Mouse (Mus musculus) forebrain, embryonic 11.5 days (tissue): Measurements from ENCODE around the gene Ybx2. TPM values are rescaled to one million over a fixed set of nuclear protein-coding genes. Genes with fewer than 3 reads are reported as not detected.

Source experiments
- ATAC-seq: fragments of 200-750 bp; cut with Nextera tagmentation; replicated peaks from 2 replicates; pipeline ENCODE4 v1.8.0; 2017; ENCODE audit warnings: moderate TSS enrichment; ENCODE audit not compliant: low FRiP score
- DNase-seq: peaks from one replicate; pipeline ENCODE4 v3.0.0-alpha.2; 2017; ENCODE audit warnings: low spot score
- H3K27ac ChIP-seq: fragments of 300-500 bp; sonication (generic); 2 replicates; pipeline ENCODE4 v1.5.1; 2014; ENCODE audit warnings: low read depth, low read length
- H3K27me3 ChIP-seq: fragments of 300-500 bp; sonication (generic); 2 replicates; pipeline ENCODE4 v1.6.1; 2014; ENCODE audit warnings: mild to moderate bottlenecking, low read length, mixed read lengths; ENCODE audit not compliant: control insufficient read depth, insufficient read depth
- H3K36me3 ChIP-seq: fragments of 300-500 bp; sonication (generic); 2 replicates; pipeline ENCODE4 v1.6.1; 2014; ENCODE audit warnings: mild to moderate bottlenecking, low read length, moderate library complexity, mixed read lengths; ENCODE audit not compliant: control insufficient read depth, insufficient read depth
- H3K4me1 ChIP-seq: fragments of 300-500 bp; sonication (generic); replicated peaks from 2 replicates; pipeline ENCODE4 v1.6.1; 2014; ENCODE audit warnings: low read length, mixed read lengths; ENCODE audit not compliant: control insufficient read depth, insufficient read depth
- H3K4me2 ChIP-seq: fragments of 300-500 bp; sonication (generic); 2 replicates; pipeline ENCODE4 v1.6.1; 2014; ENCODE audit warnings: low read depth, mild to moderate bottlenecking, low read length, moderate library complexity, mixed read lengths; ENCODE audit not compliant: severe bottlenecking
- H3K4me3 ChIP-seq: fragments of 300-500 bp; sonication (generic); 2 replicates; pipeline ENCODE4 v1.5.1; 2014; ENCODE audit warnings: low read depth, low read length
- H3K9ac ChIP-seq: fragments of 300-500 bp; sonication (generic); 2 replicates; pipeline ENCODE4 v1.6.1; 2014; ENCODE audit warnings: low read length
- H3K9me3 ChIP-seq: fragments of 300-500 bp; sonication (generic); 2 replicates; pipeline ENCODE4 v1.6.1; 2016; ENCODE audit warnings: low read length, mixed read lengths; ENCODE audit not compliant: control insufficient read depth
- WGBS: fragments of 180-500 bp; shearing (Covaris S2); extraction: QIAGEN DNeasy Blood & Tissue Kit; methylation state at CpG from one replicate; pipeline ENCODE4 v1.1.7; 2014; 5-methylcytosine and 5-hydroxymethylcytosine counted together
- polyA plus RNA-seq: library from polyadenylated mRNA; unstranded; fragments of >200 nt; fragmentation: Nextera tagmentation; extraction: Ambion mirVana; gene quantifications from 2 replicates; pipeline ENCODE4 v1.2.1, GENCODE M21; 2014

The Ybx2 gene
- polyA plus RNA-seq, 1 experiment from 2014 or later: 10.1 TPM

GRCm38 (mm10) chr11:69917379-69917948 lies 18.1 kb upstream of the Ybx2 start:
- Histone ChIP-seq H3K9ac (no peak overlapping the region), H3K4me3 (no peak overlapping the region), H3K4me2 (no peak overlapping the region), H3K36me3 (peaks cover 18% of the 10 kb centered on the region), H3K27me3 (no peaks in the 10 kb centered on the region), H3K4me1 (peaks cover 29% of the 10 kb centered on the region), H3K9me3 (no peaks in the 10 kb centered on the region), H3K27ac (no peak overlapping the region)
- no peak for DNase-seq
- ATAC-seq: no peak
- WGBS: 87% methylated on average over 8 of the region's 8 CpGs

GRCm38 (mm10) chr11:69918118-69918517 lies 17.5 kb upstream of the Ybx2 start:
- DNase-seq (no peak), ATAC-seq (no peak)
- H3K4me1 ChIP-seq: peaks cover 32% of the 10 kb centered on the region

GRCm38 (mm10) chr11:69919053-69919452 lies 16.5 kb upstream of the Ybx2 start:
- Histone ChIP-seq H3K27me3 (no peaks in the 10 kb centered on the region), H3K4me2 (peak overlapping the region; percentile 93), H3K9me3 (no peaks in the 10 kb centered on the region), H3K9ac (peak overlapping the region; percentile 95), H3K27ac (no peak overlapping the region; the same call in 1 of the 2 replicates), H3K4me3 (peak overlapping the region; percentile 97), H3K36me3 (peaks cover 15% of the 10 kb centered on the region), H3K4me1 (peaks cover 28% of the 10 kb centered on the region)
- ATAC-seq (no peak), DNase-seq (no peak)
- 87% methylated on average over 9 of the region's 9 CpGs for WGBS

More at GRCm38 (mm10) chr11:69918118-69918517, 17.5 kb upstream of the Ybx2 start:
- H3K27ac ChIP-seq: no peak overlapping the region
- no peaks in the 10 kb centered on the region for H3K9me3 ChIP-seq
- no peaks in the 10 kb centered on the region for H3K27me3 ChIP-seq
- H3K9ac ChIP-seq: no peak overlapping the region
- 90% methylated on average over 5 of the region's 5 CpGs for WGBS
- H3K4me2 ChIP-seq: no peak overlapping the region
- H3K4me3 ChIP-seq: no peak overlapping the region
- H3K36me3 ChIP-seq: peaks cover 15% of the 10 kb centered on the region

DNA sequence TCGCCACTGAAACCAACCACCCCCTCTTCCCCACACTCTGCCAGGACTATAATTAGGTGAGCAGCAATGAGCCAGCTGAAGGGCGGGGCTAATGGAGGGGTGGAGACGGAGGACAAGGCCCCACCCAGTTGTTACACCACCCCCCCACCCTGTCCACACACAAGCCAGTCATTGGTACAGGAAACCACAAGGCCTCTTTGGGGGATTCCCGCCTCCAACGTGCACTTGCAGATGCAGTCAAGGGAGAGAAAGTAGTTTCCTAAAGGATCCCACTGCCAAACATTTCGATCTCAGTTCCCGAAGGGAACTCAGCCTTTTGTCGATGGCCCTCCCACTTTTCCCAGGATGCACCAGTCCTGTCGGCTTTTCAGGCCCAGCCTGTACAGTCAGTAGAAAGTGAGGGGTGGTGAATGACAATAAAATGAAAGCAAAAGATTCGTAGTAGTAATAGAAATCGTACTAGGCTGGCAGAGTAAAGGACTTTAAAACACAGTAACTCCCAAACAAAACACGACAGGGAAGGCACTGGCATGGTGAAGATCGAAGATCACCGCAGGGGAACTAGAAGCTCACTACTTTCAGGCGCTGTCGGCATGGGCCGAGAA lies 15.8 kb upstream of the Ybx2 start:
- WGBS: 2% methylated on average over 17 of the region's 17 CpGs
- ATAC-seq: no peak
- H3K4me1 ChIP-seq: peaks cover 25% of the 10 kb centered on the region

DNA sequence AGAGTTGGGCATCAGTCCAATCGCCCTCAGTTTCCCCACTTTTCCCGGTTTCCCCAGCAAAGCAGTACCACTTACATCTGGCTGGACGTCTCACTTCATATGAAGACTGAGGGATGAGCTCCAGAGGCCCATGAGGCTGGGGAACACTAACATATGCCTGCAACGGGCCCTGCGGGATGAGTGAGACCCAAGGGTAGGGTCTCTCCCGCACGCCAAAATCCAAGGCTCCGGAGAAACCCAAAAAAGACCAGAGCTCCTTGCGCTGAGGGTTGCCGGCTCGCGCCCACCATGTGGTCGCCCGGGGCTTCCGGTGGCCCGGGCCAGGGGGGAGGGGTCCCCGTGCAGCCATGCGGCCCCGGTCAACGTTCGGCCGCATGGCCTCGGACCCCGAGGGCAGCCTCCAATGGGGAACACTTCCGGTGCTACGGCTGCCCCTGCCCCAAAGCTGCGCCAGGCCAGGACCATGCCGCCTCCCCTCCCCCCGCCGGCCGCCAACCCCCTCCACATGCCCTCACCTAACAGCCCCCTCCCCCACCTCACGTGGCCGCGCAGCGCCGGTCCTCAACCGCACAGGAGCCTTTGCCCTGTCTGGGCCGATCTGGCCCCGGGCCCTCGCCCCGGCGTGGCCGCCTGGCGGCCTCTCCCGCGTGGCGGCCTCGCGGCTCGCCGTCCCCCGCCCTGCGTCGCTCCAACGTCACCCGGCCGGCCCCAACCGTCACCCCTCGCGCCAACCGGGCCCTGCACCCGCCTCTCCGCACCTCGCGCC lies 15.1 kb upstream of the Ybx2 start:
- peak overlapping the region; percentile 91 for H3K27ac ChIP-seq
- H3K36me3 ChIP-seq: peaks cover 15% of the 10 kb centered on the region
- H3K9me3 ChIP-seq: no peaks in the 10 kb centered on the region
- WGBS: under 1% methylated on average over 58 of the region's 65 CpGs
- peak; percentile 87 for DNase-seq
- peak overlapping the region; percentile 95 for H3K9ac ChIP-seq
- peak overlapping the region; percentile 97 for H3K4me3 ChIP-seq
- peak; percentile 35 for ATAC-seq
- H3K4me1 ChIP-seq: peaks cover 20% of the 10 kb centered on the region
- H3K27me3 ChIP-seq: no peaks in the 10 kb centered on the region
- H3K4me2 ChIP-seq: peak overlapping the region; percentile 93

More for the DNA sequence above, 15.8 kb upstream of the Ybx2 start:
- Histone ChIP-seq H3K9me3 (no peaks in the 10 kb centered on the region), H3K27me3 (no peaks in the 10 kb centered on the region), H3K9ac (peak overlapping the region; percentile 95), H3K4me3 (peak overlapping the region; percentile 97), H3K27ac (peak overlapping the region; percentile 91), H3K4me2 (peak overlapping the region; percentile 93), H3K36me3 (peaks cover 15% of the 10 kb centered on the region)
- peak; percentile 82 for DNase-seq

DNA sequence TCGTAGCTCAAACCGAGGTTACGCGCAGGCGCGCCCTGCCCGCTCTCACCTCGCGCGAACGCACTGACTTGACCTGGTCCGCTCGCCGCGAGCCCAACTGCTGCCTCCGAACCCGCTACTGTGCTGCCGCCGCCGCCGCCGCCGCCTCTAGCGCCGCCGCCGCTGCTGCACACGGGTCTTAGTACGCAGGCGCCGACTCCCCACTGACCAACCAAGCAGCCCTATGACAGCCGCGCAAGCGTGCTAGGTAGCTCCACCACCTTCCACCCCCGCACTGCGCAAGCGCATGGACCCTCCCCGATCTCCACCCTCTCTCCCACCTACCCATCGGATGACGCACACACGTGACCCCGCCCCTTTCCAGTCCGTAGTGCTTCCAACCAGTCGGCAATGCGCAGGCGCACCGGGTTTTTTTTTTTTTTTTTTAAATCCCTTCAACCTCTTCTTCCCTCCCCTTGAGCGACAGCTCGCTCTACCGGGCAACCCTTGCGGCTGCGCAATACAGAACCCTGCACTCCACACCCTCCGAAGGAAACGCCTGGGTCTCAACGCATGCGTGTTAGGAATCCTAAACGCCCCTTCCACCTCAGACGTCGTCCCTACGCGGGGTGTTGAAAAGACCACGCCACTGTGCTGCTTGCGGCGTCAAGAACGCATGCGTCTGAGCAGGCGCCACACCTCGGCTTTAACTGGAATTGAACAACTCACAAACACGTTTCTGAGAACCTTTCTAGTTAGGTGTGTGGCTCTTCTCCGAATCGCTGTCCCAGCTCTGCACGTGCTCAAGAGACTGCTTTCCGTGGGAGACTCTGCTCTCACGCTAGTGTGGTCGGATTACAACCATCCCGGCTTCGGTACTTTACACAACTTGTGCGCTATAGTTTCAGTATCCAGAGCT lies 14.2 kb upstream of the Ybx2 start, which contains the start of gene Eif5a:
Eif5a (minus strand) TSS at position 845 of the 898 bp plus-strand sequence.
- Histone ChIP-seq H3K27ac (peak within 1 kb of the TSS; percentile 94), H3K36me3 (peaks cover 7% of the 10 kb centered on the region), H3K4me1 (peaks cover 14% of the 10 kb centered on the region), H3K4me2 (peak within 1 kb of the TSS; percentile 93), H3K9ac (peak within 1 kb of the TSS; percentile 95), H3K27me3 (no peaks in the 10 kb centered on the region), H3K9me3 (no peaks in the 10 kb centered on the region), H3K4me3 (peak within 1 kb of the TSS; percentile 97)
- ATAC-seq (peak; percentile 96), DNase-seq (peak; percentile 100)
- WGBS: under 1% methylated on average over 78 of the region's 78 CpGs

GRCm38 (mm10) chr11:69922012-69922756 lies 13.4 kb upstream of the Ybx2 start:
- no peaks in the 10 kb centered on the region for H3K27me3 ChIP-seq

More at GRCm38 (mm10) chr11:69922012-69922756, 13.4 kb upstream of the Ybx2 start:
- Histone ChIP-seq H3K4me2 (peak overlapping the region; percentile 93), H3K9ac (peak overlapping the region; percentile 69), H3K27ac (peak overlapping the region; percentile 94), H3K36me3 (peaks cover 7% of the 10 kb centered on the region), H3K4me1 (peaks cover 14% of the 10 kb centered on the region), H3K9me3 (no peaks in the 10 kb centered on the region), H3K4me3 (peak overlapping the region; percentile 97)
- ATAC-seq (no peak), DNase-seq (no peak)
- WGBS: 5% methylated on average over 12 of the region's 12 CpGs
